ENCODE assay signal across 14 mouse cellular contexts in genomic region chr15:86070368-86070767, GRCm38 (mm10). TPM values are rescaled to one million over a fixed set of nuclear protein-coding genes. Genes with fewer than 3 reads are reported as not detected.
DNase-seq lines count a peak whose midpoint lies in the region; ATAC-seq and TF ChIP-seq lines count a peak whose summit lies in the region.
"Had no signal": no experiment of that assay in that cellular context is flagged by ENCODE, and none has a peak within 500 bp of the region (broad histone marks: within the 10 kb centered on the region; RNA-seq: fewer than 3 reads in every experiment).

No protein-coding gene starts in this region.

- no peak for DNase-seq in layer of hippocampus, adult 2 months (ENCODE audit: low spot score in 2 of 2)
- no peak for DNase-seq in layer of hippocampus, adult 9-11 months
- peak; percentile 84 for DNase-seq in brain, embryonic 14.5 days (ENCODE audit: low read depth)
- DNase-seq in forebrain, postnatal 0 days = no peak
- DNase-seq in spleen, adult 12 weeks (ENCODE audit: low spot score) = no peak
- DNase-seq in urinary bladder, postnatal 25 days (ENCODE audit: low spot score) = no peak
- DNase-seq: cerebellum, postnatal 14 days; kidney, postnatal 36 days; right cerebral cortex, adult 18-20 months; thymus, postnatal 36 days had no signal

- H3K27ac ChIP-seq in layer of hippocampus, adult 2 months = peak overlapping the region; percentile 65
- H3K27ac ChIP-seq in forebrain, postnatal 0 days (ENCODE audit: low read depth, low read length) = peak overlapping the region; percentile 24
- peak overlapping the region; percentile 39; the same call in 1 of the 2 replicates for H3K27ac ChIP-seq in midbrain, embryonic 13.5 days
- H3K27ac ChIP-seq: heart, embryonic 13.5 days; intestine, embryonic 15.5 days; neural tube, embryonic 12.5 days had no signal

- TF ChIP-seq POLR2A in brain, embryonic 14.5 days (IDR thresholded peaks at IDR 0.05; ENCODE audit: borderline replicate concordance, extremely low read depth, insufficient read depth, insufficient read length, poor library complexity, severe bottlenecking) = no peak

- 0 out of 2 replicates have a peak, but pooled peaks cover 3% of the 10 kb centered on the region for H3K4me1 ChIP-seq in forebrain, postnatal 0 days (ENCODE audit: insufficient read depth)
- H3K4me1 ChIP-seq in midbrain, embryonic 13.5 days (replicated peaks) = peaks cover 58% of the 10 kb centered on the region

- H3K9me3 ChIP-seq in forebrain, postnatal 0 days (ENCODE audit: low read length) = no peaks in the 10 kb centered on the region
- no peaks in the 10 kb centered on the region for H3K9me3 ChIP-seq in midbrain, embryonic 13.5 days
- H3K9me3 ChIP-seq: heart, embryonic 13.5 days; intestine, embryonic 15.5 days; neural tube, embryonic 12.5 days had no signal

- peak; percentile 75 for ATAC-seq in forebrain, postnatal 0 days
- ATAC-seq in midbrain, embryonic 13.5 days = no peak
- ATAC-seq: intestine, embryonic 15.5 days had no signal

- 17% methylated on average over 11 of the region's 11 CpGs for WGBS in forebrain, postnatal 0 days
- 56% methylated on average over 11 of the region's 11 CpGs for WGBS in midbrain, embryonic 13.5 days

- H3K36me3 ChIP-seq in forebrain, postnatal 0 days (ENCODE audit: insufficient read depth) = no peaks in the 10 kb centered on the region
- peaks cover 4% of the 10 kb centered on the region; the same call in 1 of the 2 replicates for H3K36me3 ChIP-seq in midbrain, embryonic 13.5 days
- H3K36me3 ChIP-seq: intestine, embryonic 15.5 days had no signal

- no peak overlapping the region for H3K4me3 ChIP-seq in layer of hippocampus, adult 2 months
- no peak overlapping the region for H3K4me3 ChIP-seq in forebrain, postnatal 0 days (ENCODE audit: low read depth, low read length)
- no peak overlapping the region for H3K4me3 ChIP-seq in midbrain, embryonic 13.5 days (replicated peaks)
- H3K4me3 ChIP-seq: heart, embryonic 13.5 days; intestine, embryonic 15.5 days; neural tube, embryonic 12.5 days had no signal

- H3K9ac ChIP-seq in forebrain, postnatal 0 days = no peak overlapping the region
- H3K9ac ChIP-seq in midbrain, embryonic 13.5 days (replicated peaks) = no peak overlapping the region
- H3K9ac ChIP-seq: intestine, embryonic 15.5 days; neural tube, embryonic 12.5 days had no signal

- H3K4me2 ChIP-seq in forebrain, postnatal 0 days (ENCODE audit: low read depth) = no peak overlapping the region
- H3K4me2 ChIP-seq in midbrain, embryonic 13.5 days (replicated peaks) = no peak overlapping the region
- H3K4me2 ChIP-seq: heart, embryonic 13.5 days; intestine, embryonic 15.5 days; neural tube, embryonic 12.5 days had no signal

- H3K27me3 ChIP-seq in forebrain, postnatal 0 days (ENCODE audit: insufficient read depth, low read length) = no peaks in the 10 kb centered on the region
- H3K27me3 ChIP-seq in midbrain, embryonic 13.5 days = no peaks in the 10 kb centered on the region
- H3K27me3 ChIP-seq: heart, embryonic 13.5 days; intestine, embryonic 15.5 days; neural tube, embryonic 12.5 days had no signal

- TF ChIP-seq CTCF in layer of hippocampus, adult 2 months (conservative IDR thresholded peaks at IDR 0.05) = no peak
- no peak for TF ChIP-seq CTCF in brain, embryonic 14.5 days (IDR thresholded peaks at IDR 0.05; ENCODE audit: borderline replicate concordance, extremely low read depth, insufficient read depth, insufficient read length)
- TF ChIP-seq CTCF in forebrain, postnatal 0 days (IDR thresholded peaks at IDR 0.05; ENCODE audit: low read depth) = no peak

RNA-seq across cellular contexts. Expression of gene Gramd4, which starts 12.9 kb away (rescaled TPM):
- 10 to 100 TPM; 24.8 to 28.7 TPM for total RNA-seq in layer of hippocampus, adult 2 months (2021)
- 64.7 and 74.6 TPM in 2 replicates for polyA plus RNA-seq in brain, embryonic 14.5 days (2012; rRNA removed)
- total RNA-seq in forebrain, postnatal 0 days (2014; rRNA removed) = 54.5 and 57.0 TPM in 2 replicates
- polyA plus RNA-seq in forebrain, postnatal 0 days (2015; fragmentation: Nextera tagmentation; extraction: Ambion mirVana) = 24.8 and 28.8 TPM in 2 replicates
- 31.3 and 34.3 TPM in 2 replicates for polyA plus RNA-seq in midbrain, embryonic 13.5 days (2015; fragmentation: Nextera tagmentation; extraction: Ambion mirVana)

RNA-seq across cellular contexts. Expression of gene Celsr1, which starts 36.8 kb away (rescaled TPM):
- total RNA-seq in layer of hippocampus, adult 2 months (2021) = 1 to 10 TPM; 5.5 to 5.8 TPM
- polyA plus RNA-seq in brain, embryonic 14.5 days (2012; rRNA removed) = 17.6 and 21.3 TPM in 2 replicates
- total RNA-seq in forebrain, postnatal 0 days (2014; rRNA removed) = 6.5 and 13.0 TPM in 2 replicates
- polyA plus RNA-seq in forebrain, postnatal 0 days (2015; fragmentation: Nextera tagmentation; extraction: Ambion mirVana) = 0.62 and 0.97 TPM in 2 replicates
- polyA plus RNA-seq in midbrain, embryonic 13.5 days (2015; fragmentation: Nextera tagmentation; extraction: Ambion mirVana) = 2.0 and 2.7 TPM in 2 replicates
